Mouse (Mus musculus): ENCODE measurements around the gene Rps26.
A peak's percentile ranks its signal among the peaks of the same experiment; 100 is the strongest.

The Rps26 gene

DNA sequence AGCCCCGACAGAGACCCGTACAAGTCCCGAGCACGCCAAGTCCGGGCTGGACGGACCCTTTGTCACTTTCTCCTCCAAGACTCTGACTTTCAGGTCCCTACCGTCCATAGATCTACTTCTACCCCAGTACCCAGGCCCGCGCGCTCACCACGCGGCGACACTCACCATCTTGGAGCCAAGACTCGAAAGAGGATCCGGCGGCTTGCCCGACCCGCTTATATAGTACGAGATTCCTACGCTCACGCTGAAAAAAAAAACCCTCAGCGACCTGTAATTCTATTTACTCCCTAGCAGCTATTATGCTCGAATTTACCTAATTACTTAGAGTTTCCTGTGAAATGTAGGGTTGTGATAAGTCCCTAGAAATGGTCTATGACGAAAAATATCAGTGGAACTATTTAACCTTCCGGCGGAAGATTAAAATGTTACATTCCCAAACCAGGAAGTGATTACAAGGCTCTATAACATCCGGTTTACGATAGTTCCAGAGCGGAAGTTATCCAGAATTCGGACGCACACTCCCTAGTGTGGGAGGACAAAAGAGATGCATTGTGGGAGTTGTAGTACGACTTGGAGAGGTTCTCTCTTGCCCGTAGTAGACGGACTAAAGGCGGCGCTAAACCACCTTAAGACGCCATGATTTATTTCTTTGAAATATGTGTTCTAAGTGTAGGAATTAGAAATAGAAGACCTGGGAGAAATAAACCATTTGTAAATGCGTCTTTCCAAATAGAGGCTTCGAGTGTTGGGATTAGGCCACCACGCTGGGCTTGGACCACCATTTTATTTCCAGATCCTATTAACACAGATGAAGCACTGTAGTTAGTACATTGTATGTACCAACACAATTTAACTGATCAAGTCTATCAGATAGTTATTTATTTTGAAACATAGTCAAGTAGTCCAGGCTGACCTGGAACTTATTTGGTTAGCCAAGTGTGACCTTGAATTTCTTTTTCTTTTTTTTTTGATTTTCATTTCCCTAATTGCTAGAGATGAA, at the start of gene Rps26:
Gene Rps26 (minus strand): TSS at position 437 of the 1,000 bp plus-strand sequence.
- peak; percentile 86 to 95 for DNase-seq

DNA sequence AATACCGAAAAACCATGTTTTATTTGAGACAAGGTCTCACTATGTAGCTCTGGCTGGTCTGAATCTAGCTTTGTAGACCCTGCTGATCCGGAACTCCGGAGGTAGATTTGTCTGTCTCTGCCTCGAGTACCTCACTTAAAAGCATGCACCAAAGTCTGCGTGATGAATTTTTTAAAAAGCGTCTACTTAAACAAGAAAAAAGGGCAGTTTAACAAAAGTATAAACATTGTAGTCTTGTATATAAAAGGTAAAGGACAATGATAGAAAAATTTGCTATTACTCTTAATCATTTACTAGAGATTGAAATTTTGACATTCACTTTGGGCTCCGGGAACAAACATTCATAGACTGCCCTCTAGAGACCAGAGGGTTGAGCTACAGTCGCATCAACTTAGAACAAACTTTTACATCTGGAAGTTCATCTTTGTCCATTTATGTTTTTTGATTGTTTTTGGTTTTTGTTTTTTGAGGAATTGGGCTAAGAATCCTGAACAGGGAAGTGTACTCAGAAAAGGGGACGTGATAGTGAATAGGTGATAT, 48.0 kb upstream of the Rps26 start:
- DNase-seq: peak; percentile 35

DNA sequence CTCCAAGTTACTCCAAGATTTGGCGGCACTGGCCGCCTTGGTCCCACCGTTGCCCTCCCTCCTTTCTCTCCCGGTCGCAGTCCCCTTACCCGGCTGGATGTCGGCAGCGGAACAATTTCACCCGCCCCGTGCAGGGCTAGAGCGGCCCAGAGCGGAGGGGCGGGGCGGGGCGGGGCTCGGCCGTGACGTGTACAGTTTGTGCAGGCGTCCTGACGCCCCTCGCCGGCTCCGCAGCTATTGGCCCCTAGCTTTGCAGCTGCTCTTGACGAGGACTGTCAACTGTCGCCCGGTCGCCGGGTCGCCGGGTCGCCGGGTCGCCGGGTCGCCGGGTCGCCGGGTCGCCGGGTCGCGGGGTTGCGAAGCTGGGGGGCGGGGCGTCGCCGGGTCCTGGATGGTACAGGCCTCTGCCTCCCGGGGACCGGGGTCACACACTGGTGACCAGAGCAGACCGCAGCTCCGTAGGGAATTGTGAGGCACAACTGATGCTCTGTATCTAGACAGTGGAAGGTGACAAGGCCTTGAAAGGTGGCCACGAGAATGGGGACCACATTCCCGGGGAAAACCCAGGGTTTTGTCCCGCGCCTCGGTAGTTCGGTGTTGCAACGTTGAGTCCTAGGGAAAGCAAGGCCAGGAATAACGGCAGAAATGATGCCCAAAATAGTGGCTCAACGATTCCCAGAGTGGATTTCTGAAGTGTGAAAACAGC, 47.4 kb upstream of the Rps26 start, which contains the start of gene Suox:
Gene Suox (minus strand): TSS at position 311 of the 706 bp plus-strand sequence.
- DNase-seq: peak; percentile 81 to 85

- DNase-seq: no peak
Measured at GRCm38 (mm10) chr10:128671148-128671547, 44.6 kb upstream of the Rps26 start.

DNA sequence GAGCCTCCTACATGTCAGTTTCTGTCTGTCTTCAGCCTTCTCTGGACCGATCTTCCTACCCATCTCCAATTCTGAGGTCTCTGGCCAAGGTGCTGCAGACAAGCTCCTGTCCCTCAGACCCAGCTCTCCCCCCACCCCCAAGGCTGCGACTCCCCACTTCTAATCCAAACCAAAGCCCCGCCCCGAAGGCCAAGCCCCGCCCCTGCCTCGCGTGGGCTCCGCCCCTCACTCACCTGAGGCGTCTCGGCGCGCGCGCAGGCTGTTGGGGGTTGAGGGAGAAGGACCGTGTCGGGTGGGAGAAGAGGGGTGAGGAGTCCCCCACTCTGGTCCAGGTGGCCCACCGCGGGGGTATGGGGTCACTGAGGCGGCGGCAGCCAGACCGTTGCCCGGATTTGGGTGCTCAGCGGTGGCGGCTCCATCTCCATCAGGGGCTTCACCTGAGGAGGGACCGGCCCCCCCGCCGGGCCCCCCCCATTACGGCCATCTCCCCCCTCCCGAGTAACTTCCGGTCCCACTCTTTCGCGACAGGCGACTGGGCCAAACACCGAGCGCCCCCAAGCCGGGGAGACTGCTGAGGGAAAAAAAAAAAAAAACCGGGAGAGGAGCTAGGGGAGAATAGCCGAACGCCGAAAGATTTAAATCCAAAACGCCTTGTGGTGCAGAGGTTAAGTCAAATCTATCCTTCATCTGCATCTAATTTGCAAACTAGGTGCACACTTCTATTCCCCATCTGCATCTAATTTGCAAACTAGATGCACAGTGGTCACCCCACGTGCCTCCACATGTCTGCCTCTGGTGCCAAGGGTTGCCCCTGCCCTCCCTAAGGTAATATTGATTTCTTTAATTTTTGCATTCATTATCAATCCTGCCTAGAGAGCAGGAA, 42.5 kb upstream of the Rps26 start:
- peak; percentile 85 to 88 for DNase-seq

DNA sequence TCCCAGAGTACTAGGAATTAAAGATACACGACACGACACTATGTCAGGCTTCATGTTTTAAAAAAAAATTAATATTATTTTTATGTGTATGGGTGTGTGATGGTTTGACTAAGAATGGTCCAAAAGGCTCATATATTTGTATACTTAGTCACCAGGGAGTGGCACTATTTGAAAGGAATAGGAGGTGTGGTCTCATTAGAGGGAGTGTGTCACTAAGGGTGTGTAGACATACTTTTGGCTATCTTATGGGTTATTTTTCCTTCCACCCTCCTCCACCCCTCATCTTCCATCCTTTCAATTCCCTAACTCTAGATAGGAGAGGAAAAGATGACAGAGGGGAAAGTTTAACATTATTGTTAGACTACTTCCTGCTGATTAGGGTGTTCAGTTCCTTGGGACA, 39.3 kb upstream of the Rps26 start:
- no peak for DNase-seq

DNA sequence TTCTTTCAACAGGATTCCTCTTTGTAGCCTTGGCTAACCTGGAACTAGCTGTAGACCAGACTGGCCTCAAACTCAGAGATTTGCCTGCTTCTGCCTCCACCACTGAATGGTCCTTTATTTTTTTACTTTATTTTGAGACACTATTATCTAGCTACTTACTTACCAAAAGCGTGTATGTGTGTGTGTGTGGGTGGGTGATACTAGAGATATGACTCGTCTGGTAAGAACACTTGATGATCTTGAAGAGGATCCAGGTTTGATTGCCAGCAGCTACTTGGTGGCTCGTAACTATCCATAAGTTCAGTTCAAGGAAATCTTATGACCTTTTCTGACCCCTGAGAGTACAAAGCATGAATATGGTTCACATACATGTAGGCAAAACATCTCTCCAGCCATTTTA, 38.8 kb upstream of the Rps26 start:
- no peak for DNase-seq

DNA sequence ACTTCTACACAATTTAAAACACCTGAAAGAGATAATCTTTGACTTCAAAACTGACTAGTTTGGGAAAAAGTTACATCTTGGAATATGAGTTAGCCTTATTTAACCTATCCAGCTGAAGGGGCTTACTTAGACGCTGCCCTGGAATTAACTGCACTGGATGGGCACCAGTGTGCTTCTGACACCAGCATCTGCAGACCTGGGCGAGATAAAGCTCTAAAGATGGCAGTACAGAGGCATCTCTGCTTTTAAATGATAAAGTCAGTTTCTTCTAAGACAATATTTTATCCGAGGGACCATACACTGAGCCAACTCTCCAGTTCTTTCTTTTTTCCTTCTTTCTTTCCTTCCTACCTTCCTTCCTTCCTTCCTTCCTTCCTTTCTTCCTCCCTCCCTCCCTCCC, 38.3 kb upstream of the Rps26 start:
- no peak for DNase-seq

DNA sequence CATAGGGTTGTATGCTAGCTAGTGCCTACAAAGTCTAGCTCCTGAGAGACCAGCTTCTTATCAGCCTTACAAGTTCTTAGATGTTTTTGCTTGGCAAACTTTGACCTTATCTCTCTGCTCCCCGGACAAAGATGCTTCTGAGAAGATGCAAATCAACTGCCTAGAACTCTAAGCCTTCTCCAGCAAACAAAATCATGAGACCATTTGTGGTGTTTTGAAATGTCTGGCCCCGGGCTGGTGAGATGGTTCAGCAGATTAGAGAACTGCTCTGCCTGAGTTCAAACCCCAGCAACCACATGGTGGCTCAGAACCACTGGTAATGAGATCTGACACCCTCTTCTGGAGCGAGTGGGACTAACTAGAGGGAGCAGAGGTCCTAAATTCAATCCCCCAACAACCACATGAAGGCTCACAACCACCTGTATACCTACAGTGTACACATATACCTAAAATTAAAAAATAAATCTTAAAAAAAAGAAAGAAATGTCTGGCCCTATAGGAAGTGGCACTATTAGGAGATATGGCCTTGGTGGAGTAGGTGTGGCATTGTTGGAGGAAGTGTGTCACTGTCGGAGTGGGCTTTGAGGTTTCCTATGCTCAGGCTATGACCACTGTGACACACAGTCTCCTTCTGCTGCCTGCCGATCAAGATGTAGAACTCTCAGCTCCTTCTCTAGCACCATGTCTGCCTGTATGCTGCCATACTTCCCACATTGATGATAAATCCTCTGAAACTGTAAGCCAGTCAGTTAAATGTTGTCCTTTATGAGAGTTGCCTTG, 37.1 kb upstream of the Rps26 start:
- no peak for DNase-seq

GRCm38 (mm10) chr10:128662465-128662864, 35.9 kb upstream of the Rps26 start:
- no peak for DNase-seq

DNA sequence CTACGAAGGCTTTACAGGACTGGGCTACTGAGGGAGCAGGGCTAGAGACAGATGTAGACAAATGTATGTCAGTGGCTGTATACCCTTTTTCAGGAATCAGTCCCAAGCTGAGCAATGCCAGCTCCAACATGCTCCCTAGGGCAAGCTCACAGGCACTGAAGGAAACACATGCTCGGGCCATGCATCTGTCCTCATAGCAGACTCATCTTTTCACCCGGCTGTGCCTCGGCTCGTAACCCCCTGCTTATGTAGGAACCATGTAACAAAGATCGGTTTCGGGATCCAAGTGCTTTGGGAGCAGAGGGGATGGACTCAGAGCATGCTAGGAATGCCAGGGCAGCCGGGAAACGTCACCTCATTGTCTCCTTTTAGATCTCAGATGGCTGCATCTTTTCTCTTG, 32.9 kb upstream of the Rps26 start:
- no peak for DNase-seq

- DNase-seq: no peak
Measured at GRCm38 (mm10) chr10:128657844-128658243, 31.3 kb upstream of the Rps26 start.

DNA sequence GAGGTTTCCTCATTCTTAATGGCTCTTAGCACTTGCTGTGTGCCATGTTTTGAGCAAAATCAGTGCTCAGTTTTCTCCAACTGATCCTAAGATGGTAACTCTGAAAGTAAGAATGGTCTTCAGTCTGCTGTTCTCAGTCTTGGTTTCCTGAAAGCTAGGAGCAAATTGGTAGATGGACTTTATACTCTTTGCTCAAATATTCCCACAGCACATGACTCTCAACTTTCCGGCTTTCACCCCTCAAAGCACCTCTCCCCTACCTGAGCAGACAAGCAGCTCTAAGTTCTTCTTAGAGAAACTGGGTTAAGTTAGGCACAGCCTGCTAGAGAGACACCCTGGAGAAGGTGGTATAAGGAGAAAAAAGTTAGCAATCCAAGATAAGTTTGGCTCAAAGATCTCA, 30.2 kb upstream of the Rps26 start:
- DNase-seq: no peak

DNA sequence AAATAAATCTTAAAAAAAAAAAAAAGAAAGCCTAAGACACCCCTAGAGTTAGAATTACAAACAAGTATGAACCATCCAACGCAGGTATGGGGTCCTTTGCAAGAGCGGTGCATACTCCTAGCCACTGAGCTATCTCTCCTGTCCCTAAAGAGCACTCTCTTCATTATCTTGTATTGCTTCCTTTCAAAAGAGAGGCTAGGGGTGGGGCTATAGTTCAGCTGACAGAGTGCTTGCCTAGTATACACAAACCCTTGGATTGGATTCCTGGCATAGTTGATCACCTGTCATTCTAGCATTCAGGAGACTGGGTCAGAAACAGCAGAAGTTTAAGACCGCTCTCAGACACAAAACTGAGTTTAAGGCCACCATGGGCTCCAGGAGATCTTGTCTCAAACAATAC, 28.7 kb upstream of the Rps26 start:
- no peak for DNase-seq

GRCm38 (mm10) chr10:128653866-128654265, 27.3 kb upstream of the Rps26 start:
- DNase-seq: no peak

DNA sequence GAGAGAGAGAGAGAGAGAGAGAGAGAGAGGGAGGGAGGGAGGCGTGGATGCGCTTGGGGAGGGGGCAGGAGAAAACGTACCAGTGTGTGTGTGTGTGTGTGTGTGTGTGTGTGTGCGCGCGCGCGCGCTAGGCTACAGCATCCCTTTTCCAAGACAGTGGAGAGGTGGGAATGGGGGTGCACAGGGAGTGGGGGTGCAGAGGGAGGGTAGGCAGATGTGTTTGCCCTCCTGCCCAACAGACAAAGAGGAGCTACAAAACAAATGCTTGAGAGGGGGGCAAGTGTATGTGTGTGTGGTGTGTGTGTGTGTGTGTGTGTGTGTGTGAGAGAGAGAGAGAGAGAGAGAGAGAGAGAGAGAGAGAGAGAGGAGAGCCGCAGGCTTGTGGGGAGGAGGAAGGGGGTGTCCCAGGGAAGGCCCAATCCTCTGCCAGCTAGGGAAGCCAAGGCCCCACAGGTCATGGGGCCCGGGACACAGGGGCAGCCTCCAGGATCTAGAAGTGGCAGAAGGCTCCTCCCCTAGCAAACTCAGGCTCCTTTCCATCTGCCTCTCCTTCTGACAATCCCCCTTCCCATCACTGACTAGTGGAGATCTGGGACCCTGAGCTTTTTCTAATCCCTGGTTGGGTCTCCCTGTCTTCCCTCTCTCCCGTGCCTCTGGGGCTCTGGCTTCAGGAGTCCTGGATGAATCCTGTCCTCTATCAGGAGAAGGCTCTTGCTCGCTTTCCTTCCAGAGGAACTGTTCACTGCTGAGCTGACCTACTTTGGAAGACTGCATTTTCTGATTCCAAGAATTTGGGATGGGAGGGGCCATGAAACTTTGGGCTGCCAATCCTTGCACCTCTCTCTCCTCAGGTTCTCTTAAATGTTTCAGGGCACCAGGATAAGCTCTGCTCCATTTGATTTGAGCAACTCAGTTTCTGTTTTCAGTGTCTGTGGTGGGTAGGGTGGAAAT, 19.9 kb upstream of the Rps26 start:
- DNase-seq: peak; percentile 39 to 49

GRCm38 (mm10) chr10:128645111-128646011, 18.8 kb upstream of the Rps26 start, which contains the start of gene Ikzf4:
TSS of gene Ikzf4 (minus strand) at chr10:128645991.
- peak; percentile 58 to 71 for DNase-seq

DNA sequence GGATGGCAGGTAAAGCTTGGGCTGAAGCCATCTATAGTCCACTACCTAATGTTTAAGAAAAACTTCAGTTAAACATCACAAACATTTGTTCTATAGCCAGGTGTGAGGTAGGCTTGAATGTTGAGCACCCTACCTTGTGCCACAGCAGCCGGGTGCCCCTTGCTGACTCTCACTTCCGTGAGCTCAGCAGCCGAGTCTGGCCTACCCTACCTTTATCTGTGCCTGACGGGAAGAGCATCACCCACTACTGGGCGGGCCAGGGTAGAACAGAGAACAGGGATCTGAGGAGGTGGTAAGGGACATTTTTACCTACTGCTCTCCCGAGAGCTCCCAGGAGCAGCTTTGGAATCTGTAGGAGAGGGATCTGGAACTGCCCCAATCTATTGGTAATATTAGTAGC, 16.2 kb upstream of the Rps26 start:
- no peak for DNase-seq

DNA sequence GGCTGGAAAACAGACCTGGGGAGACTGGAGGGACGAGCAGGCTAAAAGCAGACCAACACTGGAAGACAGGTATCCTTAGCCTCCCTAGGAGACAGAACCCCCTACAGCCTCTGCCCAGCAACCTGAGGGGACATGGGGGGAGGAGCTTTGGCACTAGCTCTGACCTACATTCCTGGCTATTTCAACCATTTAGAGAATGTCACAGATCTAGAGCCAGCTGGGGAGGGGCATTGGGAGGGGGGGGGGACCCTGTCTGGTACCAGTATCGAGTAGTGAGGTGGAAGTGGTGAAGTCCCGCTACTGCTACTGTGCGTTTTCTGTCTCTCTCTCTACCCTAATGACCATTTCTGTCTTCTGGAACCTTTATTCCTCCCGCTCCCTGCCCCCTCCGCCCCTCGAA, 15.3 kb upstream of the Rps26 start:
- DNase-seq: no peak

Measured in cerebellum, adult 18-20 months (tissue).